Mouse (Mus musculus) limb, embryonic 15.5 days (tissue): ENCODE data around the gene 4933411K16Rik. TPM values are rescaled to one million over a fixed set of nuclear protein-coding genes. Genes with fewer than 3 reads are reported as not detected.
A peak's percentile ranks its signal among the peaks of the same experiment; 100 is the strongest.

Source experiments
- ATAC-seq: fragments of 200-750 bp; cut with Nextera tagmentation; 2 replicates; pipeline ENCODE4 v1.8.0; 2017; ENCODE audit warnings: low read depth, moderate TSS enrichment; ENCODE audit not compliant: insufficient number of reproducible peaks, low FRiP score, low TSS enrichment
- H3K27ac ChIP-seq: fragments of 300-500 bp; sonication (generic); 2 replicates; pipeline ENCODE4 v1.5.1; 2015; ENCODE audit warnings: moderate library complexity, mild to moderate bottlenecking, inconsistent platforms
- H3K27me3 ChIP-seq: fragments of 300-500 bp; sonication (generic); 2 replicates; pipeline ENCODE4 v1.6.1; 2015; ENCODE audit warnings: inconsistent platforms
- H3K36me3 ChIP-seq: fragments of 300-500 bp; sonication (generic); 2 replicates; pipeline ENCODE4 v1.6.1; 2015; ENCODE audit warnings: inconsistent platforms
- H3K4me1 ChIP-seq: fragments of 300-500 bp; sonication (generic); 2 replicates; pipeline ENCODE4 v1.6.1; 2015; ENCODE audit warnings: inconsistent platforms
- H3K4me2 ChIP-seq: fragments of 300-500 bp; sonication (generic); 2 replicates; pipeline ENCODE4 v1.6.1; 2015; ENCODE audit warnings: mild to moderate bottlenecking, inconsistent platforms
- H3K4me3 ChIP-seq: fragments of 300-500 bp; sonication (generic); 2 replicates; pipeline ENCODE4 v1.5.1; 2015; ENCODE audit warnings: mild to moderate bottlenecking, inconsistent platforms
- H3K9ac ChIP-seq: fragments of 300-500 bp; sonication (generic); 2 replicates; pipeline ENCODE4 v1.6.1; 2015; ENCODE audit warnings: inconsistent platforms
- H3K9me3 ChIP-seq: fragments of 300-500 bp; sonication (generic); 2 replicates; pipeline ENCODE4 v1.6.1; 2016; ENCODE audit warnings: inconsistent platforms
- WGBS: fragments of 180-500 bp; shearing (Covaris S2); methylation state at CpG from one replicate; pipeline ENCODE4 v1.1.7; 2015; 5-methylcytosine and 5-hydroxymethylcytosine counted together
- polyA plus RNA-seq: library from polyadenylated mRNA; unstranded; fragments of >200 nt; fragmentation: Nextera tagmentation; extraction: Ambion mirVana; gene quantifications from 2 replicates; pipeline ENCODE4 v1.2.1, GENCODE M21; 2015

Gene 4933411K16Rik
- not detected in 2 replicates for polyA plus RNA-seq

GRCm38 (mm10) chr19:42051948-42052347 lies at the start of gene 4933411K16Rik:
Gene 4933411K16Rik (plus strand): TSS chr19:42052248.
- Histone ChIP-seq H3K4me2 (no peak within 1 kb of the TSS), H3K4me3 (no peak within 1 kb of the TSS), H3K27me3 (no peaks in the 10 kb centered on the region), H3K4me1 (0 out of 2 replicates have a peak, but pooled peaks cover 4% of the 10 kb centered on the region), H3K27ac (no peak within 1 kb of the TSS), H3K9ac (no peak within 1 kb of the TSS), H3K36me3 (no peaks in the 10 kb centered on the region), H3K9me3 (no peaks in the 10 kb centered on the region)
- no peak for ATAC-seq
- WGBS: 81% methylated on average over 4 of the region's 4 CpGs

- no peaks in the 10 kb centered on the region for H3K27me3 ChIP-seq
- no peak overlapping the region for H3K4me2 ChIP-seq
- no peak for ATAC-seq
- no peaks in the 10 kb centered on the region for H3K36me3 ChIP-seq
- WGBS: 56% methylated on average over 6 of the region's 6 CpGs
- no peak overlapping the region for H3K27ac ChIP-seq
- H3K9ac ChIP-seq: no peak overlapping the region
- no peaks in the 10 kb centered on the region for H3K9me3 ChIP-seq
- H3K4me3 ChIP-seq: no peak overlapping the region
- H3K4me1 ChIP-seq: peaks cover 66% of the 10 kb centered on the region
Measured at GRCm38 (mm10) chr19:42004258-42004657, 47.8 kb upstream of the 4933411K16Rik start.

GRCm38 (mm10) chr19:42005616-42006015 lies 46.4 kb upstream of the 4933411K16Rik start:
- WGBS: 75% methylated on average over 3 of the region's 3 CpGs
- H3K9me3 ChIP-seq: no peaks in the 10 kb centered on the region
- no peak for ATAC-seq
- H3K4me2 ChIP-seq: no peak overlapping the region
- no peaks in the 10 kb centered on the region for H3K27me3 ChIP-seq
- H3K27ac ChIP-seq: no peak overlapping the region; the same call in 1 of the 2 replicates
- no peak overlapping the region for H3K9ac ChIP-seq
- H3K4me3 ChIP-seq: no peak overlapping the region
- H3K4me1 ChIP-seq: peaks cover 53% of the 10 kb centered on the region
- no peaks in the 10 kb centered on the region for H3K36me3 ChIP-seq

- H3K27me3 ChIP-seq: no peaks in the 10 kb centered on the region
- H3K36me3 ChIP-seq: no peaks in the 10 kb centered on the region
- H3K4me1 ChIP-seq: peaks cover 49% of the 10 kb centered on the region
- no peak overlapping the region for H3K9ac ChIP-seq
- H3K27ac ChIP-seq: no peak overlapping the region
- H3K4me2 ChIP-seq: no peak overlapping the region
- WGBS: 48% methylated on average over 8 of the region's 8 CpGs
- no peak for ATAC-seq
- no peaks in the 10 kb centered on the region for H3K9me3 ChIP-seq
- H3K4me3 ChIP-seq: no peak overlapping the region
Measured at GRCm38 (mm10) chr19:42006568-42006967, 45.5 kb upstream of the 4933411K16Rik start.

GRCm38 (mm10) chr19:42008586-42008985 lies 43.5 kb upstream of the 4933411K16Rik start:
- no peaks in the 10 kb centered on the region for H3K36me3 ChIP-seq
- H3K9me3 ChIP-seq: no peaks in the 10 kb centered on the region
- H3K27me3 ChIP-seq: no peaks in the 10 kb centered on the region
- no peak overlapping the region; the same call in 1 of the 2 replicates for H3K27ac ChIP-seq
- WGBS: 49% methylated on average over 3 of the region's 3 CpGs
- peaks cover 47% of the 10 kb centered on the region for H3K4me1 ChIP-seq
- H3K9ac ChIP-seq: no peak overlapping the region
- no peak for ATAC-seq
- no peak overlapping the region for H3K4me3 ChIP-seq
- H3K4me2 ChIP-seq: no peak overlapping the region

- H3K4me2 ChIP-seq: no peak overlapping the region
- H3K4me1 ChIP-seq: peaks cover 48% of the 10 kb centered on the region
- no peaks in the 10 kb centered on the region for H3K27me3 ChIP-seq
- WGBS: 26% methylated on average over 7 of the region's 7 CpGs
- no peak overlapping the region for H3K4me3 ChIP-seq
- H3K9me3 ChIP-seq: no peaks in the 10 kb centered on the region
- no peak overlapping the region; the same call in 1 of the 2 replicates for H3K27ac ChIP-seq
- no peak overlapping the region for H3K9ac ChIP-seq
- ATAC-seq: no peak
- H3K36me3 ChIP-seq: no peaks in the 10 kb centered on the region
Measured at GRCm38 (mm10) chr19:42009067-42009466, 43.0 kb upstream of the 4933411K16Rik start.

- H3K27me3 ChIP-seq: no peaks in the 10 kb centered on the region
- no peaks in the 10 kb centered on the region for H3K9me3 ChIP-seq
- H3K4me2 ChIP-seq: no peak overlapping the region
- H3K36me3 ChIP-seq: no peaks in the 10 kb centered on the region
- H3K4me3 ChIP-seq: no peak overlapping the region
- no peak overlapping the region for H3K9ac ChIP-seq
- no peak for ATAC-seq
- WGBS: 87% methylated on average over 4 of the region's 4 CpGs
- H3K27ac ChIP-seq: no peak overlapping the region
- H3K4me1 ChIP-seq: peaks cover 36% of the 10 kb centered on the region
Measured at GRCm38 (mm10) chr19:42010436-42010835, 41.6 kb upstream of the 4933411K16Rik start.

GRCm38 (mm10) chr19:42011123-42011522 lies 40.9 kb upstream of the 4933411K16Rik start:
- no peak for ATAC-seq
- H3K4me2 ChIP-seq: no peak overlapping the region
- no peaks in the 10 kb centered on the region for H3K9me3 ChIP-seq
- H3K36me3 ChIP-seq: no peaks in the 10 kb centered on the region
- no peak overlapping the region for H3K4me3 ChIP-seq
- 77% methylated on average over 7 of the region's 7 CpGs for WGBS
- no peak overlapping the region for H3K27ac ChIP-seq
- H3K9ac ChIP-seq: no peak overlapping the region
- H3K4me1 ChIP-seq: peaks cover 35% of the 10 kb centered on the region
- H3K27me3 ChIP-seq: no peaks in the 10 kb centered on the region

GRCm38 (mm10) chr19:42014231-42014825 lies 37.7 kb upstream of the 4933411K16Rik start:
- Histone ChIP-seq H3K4me2 (no peak overlapping the region), H3K36me3 (no peaks in the 10 kb centered on the region), H3K9ac (no peak overlapping the region), H3K9me3 (no peaks in the 10 kb centered on the region), H3K27me3 (no peaks in the 10 kb centered on the region), H3K4me1 (peaks cover 44% of the 10 kb centered on the region), H3K27ac (no peak overlapping the region), H3K4me3 (no peak overlapping the region)
- ATAC-seq: no peak
- 78% methylated on average over 3 of the region's 3 CpGs for WGBS

GRCm38 (mm10) chr19:42015001-42015400 lies 37.0 kb upstream of the 4933411K16Rik start:
- peaks cover 44% of the 10 kb centered on the region for H3K4me1 ChIP-seq
- H3K36me3 ChIP-seq: no peaks in the 10 kb centered on the region
- no peaks in the 10 kb centered on the region for H3K9me3 ChIP-seq
- H3K9ac ChIP-seq: no peak overlapping the region
- no peaks in the 10 kb centered on the region for H3K27me3 ChIP-seq
- H3K27ac ChIP-seq: no peak overlapping the region
- H3K4me2 ChIP-seq: no peak overlapping the region
- 80% methylated on average over 6 of the region's 6 CpGs for WGBS
- ATAC-seq: no peak
- H3K4me3 ChIP-seq: no peak overlapping the region

- Histone ChIP-seq H3K9me3 (no peaks in the 10 kb centered on the region), H3K27me3 (no peaks in the 10 kb centered on the region), H3K4me2 (no peak overlapping the region), H3K36me3 (no peaks in the 10 kb centered on the region), H3K9ac (no peak overlapping the region), H3K27ac (peak overlapping the region; percentile 88), H3K4me1 (peaks cover 47% of the 10 kb centered on the region), H3K4me3 (no peak overlapping the region)
- no peak for ATAC-seq
- 54% methylated on average over 4 of the region's 4 CpGs for WGBS
Measured at GRCm38 (mm10) chr19:42016251-42016650, 35.8 kb upstream of the 4933411K16Rik start.

GRCm38 (mm10) chr19:42016840-42017239 lies 35.2 kb upstream of the 4933411K16Rik start:
- H3K4me1 ChIP-seq: peaks cover 52% of the 10 kb centered on the region
- peak overlapping the region; percentile 88 for H3K27ac ChIP-seq
- peak; percentile 62; the same call in 1 of the 2 replicates for ATAC-seq
- H3K9ac ChIP-seq: no peak overlapping the region
- H3K27me3 ChIP-seq: no peaks in the 10 kb centered on the region
- no peak overlapping the region for H3K4me2 ChIP-seq
- no peaks in the 10 kb centered on the region for H3K36me3 ChIP-seq
- 31% methylated on average over 5 of the region's 5 CpGs for WGBS
- H3K4me3 ChIP-seq: no peak overlapping the region
- H3K9me3 ChIP-seq: no peaks in the 10 kb centered on the region
